Mouse (Mus musculus) mouse embryonic stem cell (cell line): ENCODE measurements around the gene Tfam.

Experiments used
- in situ Hi-C, 2 experiments: fragments of 300-500 bp; cut with MboI; formaldehyde crosslinking; loops; 1 replicate in 1 of 2; 3 replicates in 1 of 2; pipeline ENCODE4 v1.14.3; 2019 to 2020; ENCODE audit warnings: low sequenced_read_pairs in 2 of 2, low pct_unique_long_range_greater_than_20kb in 1 of 2, mixed read lengths in 1 of 2; ENCODE audit not compliant: unreplicated experiment in 1 of 2

Gene Tfam

DNA sequence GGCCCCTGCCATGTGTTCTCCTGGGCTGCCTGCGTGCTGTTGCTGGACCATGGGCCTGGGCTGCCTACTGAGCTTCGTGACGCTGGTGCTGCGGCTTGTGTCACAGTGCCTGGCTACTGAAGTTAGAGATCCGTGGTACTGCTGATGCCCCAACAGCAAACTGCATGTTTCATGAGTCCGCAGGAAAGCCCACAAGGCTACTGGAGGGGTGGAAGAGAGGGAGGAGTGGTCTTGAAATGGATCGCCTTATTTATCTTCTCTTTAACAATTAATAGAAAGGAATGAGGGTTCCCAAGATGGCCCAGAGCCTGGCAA lies at the start of gene Tfam:
TSS of gene Tfam (minus strand) at position 41 of the 315 bp plus-strand sequence.
- in situ Hi-C loops, result no loop called here

DNA sequence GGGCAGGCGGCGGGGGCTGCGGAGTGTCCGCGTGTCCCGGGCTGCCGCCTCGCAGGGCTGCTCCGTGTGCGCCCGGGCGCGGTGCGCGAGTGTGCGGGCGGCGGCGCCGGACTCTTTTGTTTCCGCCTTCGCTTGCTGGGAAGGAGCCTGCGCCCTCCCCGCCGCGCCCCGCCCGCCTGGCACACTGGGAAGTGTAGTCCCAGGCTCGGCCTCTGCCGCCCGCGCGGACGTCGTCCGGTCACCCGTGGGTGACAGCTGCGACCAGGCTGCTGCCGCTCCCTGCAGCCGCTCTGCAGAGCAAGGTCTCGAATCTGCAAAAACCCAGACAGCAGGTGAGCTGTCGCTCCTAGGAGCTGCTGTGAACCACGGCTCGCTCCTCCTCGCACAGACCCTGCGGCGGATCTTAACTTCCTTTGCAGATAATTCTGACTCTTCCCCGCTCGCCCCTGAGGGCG lies 47.1 kb upstream of the Tfam start, which contains the start of gene Ube2d1:
TSS of gene Ube2d1 (minus strand) at position 137 of the 455 bp plus-strand sequence.
- in situ Hi-C loops, result no loop called here

DNA sequence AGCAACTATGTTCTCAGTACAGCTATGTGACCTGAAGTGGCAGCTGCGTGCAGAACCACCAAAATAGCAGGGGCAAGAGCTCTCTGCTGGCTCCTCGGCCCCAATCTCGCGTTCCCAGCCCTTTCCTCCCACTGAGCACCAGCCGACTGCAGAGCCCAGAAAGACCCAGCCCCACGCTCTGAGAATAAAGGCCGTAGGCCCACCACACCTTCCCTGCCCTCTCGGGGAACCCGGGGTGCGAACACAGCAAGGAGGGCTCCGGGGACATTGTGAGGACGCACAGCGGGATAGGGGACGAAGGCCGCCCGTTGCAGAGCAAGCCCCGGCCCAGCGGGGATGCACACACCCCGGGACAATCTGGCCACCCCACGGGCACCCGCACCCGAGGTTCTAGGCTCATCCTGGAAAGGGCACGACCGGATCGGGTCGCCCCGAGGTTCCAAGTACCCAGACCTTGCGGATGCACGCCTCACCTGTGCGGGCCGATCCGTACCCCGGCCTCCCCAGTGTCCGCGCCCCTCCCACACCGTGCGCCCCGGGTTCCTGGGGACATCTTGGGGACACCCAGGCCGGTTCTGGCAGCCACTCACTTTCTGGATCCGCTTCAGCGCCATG lies 46.5 kb upstream of the Tfam start:
- in situ Hi-C loops, result no loop called here

DNA sequence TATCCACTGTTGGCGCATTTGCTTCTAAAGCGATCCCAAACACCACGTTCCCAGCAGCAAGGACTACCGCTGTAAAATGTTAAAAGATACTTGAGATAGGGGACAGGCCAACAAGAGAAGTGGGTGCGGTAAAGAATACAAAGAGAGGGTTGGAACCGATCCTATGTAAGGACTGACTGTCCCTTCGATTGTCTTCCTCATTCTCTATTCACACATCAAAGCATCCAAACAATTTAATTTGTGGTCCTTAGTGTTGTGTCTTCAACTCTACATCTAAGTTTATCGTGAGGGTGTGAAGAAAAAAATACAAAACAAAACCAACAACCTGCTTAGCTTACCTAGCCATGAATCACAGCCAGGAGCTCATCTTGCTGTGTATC lies 46.0 kb upstream of the Tfam start:
- in situ Hi-C loops, result no loop called here

DNA sequence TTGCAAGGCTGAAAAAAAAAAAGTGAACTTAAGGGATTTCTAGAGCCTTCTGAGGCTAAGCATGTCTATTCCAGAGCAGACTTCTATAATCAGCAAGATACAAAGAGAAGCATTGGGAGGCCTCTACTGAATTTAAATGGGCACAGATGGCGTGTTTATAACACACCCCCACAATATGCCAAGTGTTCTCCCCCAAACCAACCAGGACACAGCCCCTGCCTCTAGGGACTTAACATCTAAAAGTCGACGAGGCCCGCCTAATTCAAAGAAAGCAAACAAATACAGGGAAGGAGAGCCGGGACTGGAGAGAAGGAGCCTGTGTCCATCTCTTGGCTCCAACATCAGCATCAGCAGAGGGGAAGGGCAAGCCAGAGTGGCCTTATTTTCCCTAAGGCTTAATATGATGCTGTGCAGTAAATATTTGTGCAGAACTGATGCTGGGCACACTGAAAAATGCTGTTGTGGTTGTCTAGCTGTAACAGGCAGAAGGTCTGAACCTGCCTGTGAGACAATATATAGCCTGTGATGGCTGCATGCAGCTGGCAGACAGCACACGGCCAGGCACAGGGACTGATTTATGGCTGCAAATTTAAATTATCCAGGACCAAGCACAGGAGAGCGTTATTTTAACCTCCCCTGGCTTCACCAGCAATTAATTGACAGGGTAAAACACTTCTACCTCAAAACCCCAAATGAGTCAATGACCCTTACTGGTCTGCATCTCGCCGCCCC lies 35.1 kb upstream of the Tfam start:
- in situ Hi-C loops, result no loop called here

DNA sequence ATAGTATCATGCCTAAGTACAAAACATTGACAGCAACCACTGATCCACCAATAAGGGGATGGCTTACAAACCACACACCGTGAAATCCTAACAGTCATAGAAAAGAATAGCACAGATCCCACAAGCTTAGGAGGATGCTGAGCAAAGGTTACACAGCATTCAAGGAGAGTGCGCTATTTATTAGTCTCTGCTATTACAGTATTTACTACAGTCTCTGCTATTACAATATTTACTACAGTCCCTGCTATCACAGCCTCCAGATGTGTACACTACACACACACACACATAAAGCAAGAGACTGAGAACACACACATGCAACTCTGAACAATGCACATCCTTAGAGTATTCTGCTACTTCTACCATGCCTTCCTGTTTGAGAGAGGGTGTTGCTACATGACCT lies 29.9 kb upstream of the Tfam start:
- in situ Hi-C loops, result no loop called here

DNA sequence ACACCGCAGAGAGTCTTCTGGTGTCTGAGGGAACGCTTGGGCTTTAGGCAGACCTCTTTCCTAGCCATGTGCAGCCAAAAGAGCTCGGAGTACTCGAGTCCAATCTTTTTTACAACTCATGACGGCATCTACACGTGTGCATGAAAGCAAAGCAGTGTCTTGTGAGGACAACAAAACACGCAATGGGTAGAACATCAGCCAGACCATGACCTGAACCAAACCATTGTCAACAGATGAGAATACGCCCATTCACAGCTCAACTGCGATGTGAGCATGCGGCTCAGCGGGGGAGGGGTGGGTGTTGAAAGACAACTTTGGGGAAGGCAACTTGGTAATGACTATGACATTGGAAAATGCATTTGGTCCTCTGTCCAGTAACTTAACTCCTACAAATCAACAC lies 29.4 kb upstream of the Tfam start:
- in situ Hi-C loops, result no loop called here

DNA sequence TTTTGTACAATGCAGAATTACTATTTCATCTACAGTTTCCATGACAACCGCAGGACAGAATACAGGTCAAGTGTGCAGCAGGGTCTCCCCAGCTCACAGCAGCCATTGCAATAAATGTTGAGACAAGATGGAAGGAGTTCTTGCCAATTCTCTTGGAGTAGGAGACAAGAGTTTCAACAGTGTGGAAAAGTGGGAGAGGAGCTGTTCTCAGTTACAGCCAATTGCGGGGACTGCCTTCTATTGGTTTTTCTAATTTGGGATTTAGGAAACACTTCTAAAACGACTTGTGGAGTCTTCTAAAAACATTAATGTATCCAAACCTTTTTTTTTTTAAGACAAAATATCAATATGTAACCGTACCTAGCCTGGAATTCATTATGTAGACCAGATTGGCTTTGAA lies 27.0 kb upstream of the Tfam start:
- in situ Hi-C loops, result no loop called here

DNA sequence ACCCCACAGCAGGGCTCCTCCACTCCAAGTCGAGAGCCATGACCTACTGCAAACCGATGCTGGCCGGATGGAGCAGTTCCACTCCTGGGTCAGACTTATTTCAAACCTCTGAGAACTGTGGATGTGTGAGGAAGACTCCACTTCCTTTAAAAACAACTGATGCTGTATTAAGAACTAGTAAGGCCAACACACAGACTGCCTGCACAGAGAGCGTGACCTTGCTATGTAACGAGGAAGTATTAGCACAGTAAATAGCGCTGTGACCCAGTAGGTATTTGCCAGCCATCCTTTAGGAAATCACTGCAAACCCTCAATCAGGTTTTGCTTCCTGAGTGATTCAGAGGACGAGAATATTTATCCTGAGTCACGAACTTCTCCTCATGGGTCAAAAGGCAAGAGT lies 23.6 kb upstream of the Tfam start:
- in situ Hi-C loops, result no loop called here

DNA sequence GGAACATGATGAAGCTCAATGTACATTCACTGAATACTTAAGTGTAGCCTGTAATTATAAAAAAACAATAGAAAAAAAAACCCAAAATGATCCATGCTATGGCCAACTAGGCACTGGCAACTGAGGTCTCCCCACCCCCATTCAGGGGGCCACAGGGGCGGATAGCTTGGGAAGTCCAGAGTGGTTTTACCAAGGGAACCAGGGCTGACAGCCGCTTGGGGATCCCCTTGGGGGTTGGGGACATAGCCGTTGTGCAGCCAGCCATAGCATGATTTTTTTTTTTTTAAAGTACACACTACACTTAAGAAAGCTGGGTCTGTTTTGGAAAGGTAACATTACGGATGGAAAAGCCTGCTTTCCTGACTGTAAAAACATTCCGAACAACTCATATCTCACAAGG lies 20.9 kb upstream of the Tfam start:
- in situ Hi-C loops, result no loop called here

DNA sequence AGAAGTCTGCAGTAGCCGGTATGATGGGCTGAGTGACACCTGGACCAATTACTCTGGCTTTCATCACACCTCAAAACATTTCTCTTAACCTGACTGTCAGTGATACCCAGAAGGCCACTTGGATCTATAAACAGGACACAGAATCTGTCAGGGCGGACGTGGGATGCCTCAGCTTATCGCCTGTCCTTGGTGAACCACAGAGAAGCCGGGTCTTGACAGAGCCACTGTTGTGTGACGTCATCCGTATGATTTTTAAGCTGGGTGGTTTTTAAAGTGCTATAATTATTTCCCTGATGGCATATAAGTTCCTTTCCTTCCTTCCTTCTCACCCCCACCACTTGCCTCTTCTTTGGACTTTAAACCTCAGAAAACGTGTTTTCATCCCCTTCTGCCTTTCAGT lies 20.4 kb upstream of the Tfam start:
- in situ Hi-C loops, result no loop called here

DNA sequence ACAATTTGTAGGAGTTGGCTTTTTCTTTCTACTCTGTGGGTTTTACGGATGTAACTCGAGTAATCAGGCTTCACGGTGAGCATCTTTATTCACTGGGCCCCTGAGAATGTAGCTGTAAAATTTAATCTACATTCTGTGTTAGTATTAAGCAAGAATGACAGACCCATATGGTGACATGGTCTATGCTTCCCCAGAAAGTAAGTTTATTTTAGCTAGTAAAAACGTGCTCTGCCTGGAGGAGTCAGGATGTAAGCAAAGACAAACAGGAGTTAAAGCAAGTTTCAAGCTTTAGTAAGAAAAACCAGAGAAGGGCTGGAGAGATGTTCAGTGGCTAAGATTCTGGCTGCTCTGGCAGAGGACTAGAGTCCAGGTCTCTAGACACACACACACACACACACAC lies 15.1 kb upstream of the Tfam start:
- in situ Hi-C loops, result no loop called here

DNA sequence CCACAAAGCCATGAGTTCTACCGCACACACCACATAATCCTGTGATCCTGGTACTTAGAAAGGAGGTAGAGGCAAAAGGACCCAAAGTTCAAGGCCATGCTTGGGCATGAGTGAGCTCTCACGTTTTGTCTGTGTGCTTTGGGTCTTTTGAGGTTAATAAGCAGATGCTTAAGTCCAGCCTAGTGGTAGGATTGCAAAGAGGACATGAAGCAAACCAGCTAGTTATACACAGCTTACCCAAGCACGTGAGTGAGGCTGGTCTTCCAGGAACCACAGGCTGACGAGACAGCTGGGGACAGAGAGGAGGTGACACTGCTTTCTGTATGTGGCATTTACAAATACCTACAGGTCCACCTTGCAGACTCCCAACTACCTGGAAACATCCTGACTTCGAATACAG lies 14.3 kb upstream of the Tfam start:
- in situ Hi-C loops, result no loop called here

DNA sequence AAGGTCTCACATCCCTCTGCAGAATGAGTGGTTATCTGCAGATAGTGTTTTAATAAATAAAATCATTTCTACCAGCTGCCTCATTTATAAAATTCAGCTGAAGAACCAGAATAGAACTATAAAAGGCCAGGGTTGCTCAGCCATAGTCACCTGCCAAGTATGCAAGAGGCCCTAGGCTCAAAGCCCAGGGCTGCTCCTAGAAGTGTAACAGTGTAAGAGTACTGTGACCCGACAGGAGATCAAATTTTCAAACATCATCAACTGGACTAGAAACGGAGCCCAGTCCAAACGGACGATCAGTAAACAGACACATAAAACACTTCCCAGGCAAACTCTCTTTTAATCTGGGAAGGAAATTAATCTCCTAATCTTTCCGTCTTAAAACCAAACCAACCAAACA lies 13.8 kb upstream of the Tfam start:
- in situ Hi-C loops, result no loop called here

DNA sequence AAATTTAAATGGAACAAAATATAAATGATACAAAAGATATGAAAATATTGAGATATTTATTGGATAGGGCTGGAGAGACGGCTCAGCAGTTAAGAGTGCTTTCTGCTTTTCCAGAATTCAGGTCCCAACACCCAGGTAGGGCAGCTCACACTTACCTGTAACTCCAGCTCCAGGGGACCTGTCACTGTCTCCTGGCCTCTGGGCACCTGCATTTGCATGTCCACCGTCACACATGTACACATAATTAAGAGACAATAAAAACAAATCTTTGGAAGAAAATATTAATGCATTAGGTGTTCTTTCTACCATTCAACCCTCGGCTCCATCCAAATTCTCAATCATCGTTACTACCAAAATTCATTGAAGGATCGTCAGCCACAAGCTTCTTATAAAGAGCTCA lies 13.2 kb upstream of the Tfam start:
- in situ Hi-C loops, result no loop called here

DNA sequence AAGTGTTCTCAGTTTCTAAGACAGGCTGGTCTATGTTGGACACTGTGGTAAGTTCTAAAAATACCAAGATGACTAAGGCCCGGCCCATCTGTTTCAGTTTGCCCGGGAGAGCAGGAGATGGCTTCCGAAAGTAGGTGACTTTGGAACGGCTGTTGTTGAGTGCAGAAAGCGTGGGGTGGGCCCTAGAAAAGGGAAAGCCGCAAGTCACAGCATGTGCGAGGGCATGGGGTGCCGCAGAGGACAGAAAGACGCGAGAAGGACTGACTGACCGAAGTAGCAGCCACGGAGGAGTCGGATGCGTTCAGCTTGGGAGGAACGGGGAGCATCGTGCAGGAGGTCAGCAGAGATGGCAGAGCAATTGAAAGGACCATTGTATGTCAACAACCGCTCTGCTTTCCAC lies 12.4 kb upstream of the Tfam start:
- in situ Hi-C loops, result no loop called here

DNA sequence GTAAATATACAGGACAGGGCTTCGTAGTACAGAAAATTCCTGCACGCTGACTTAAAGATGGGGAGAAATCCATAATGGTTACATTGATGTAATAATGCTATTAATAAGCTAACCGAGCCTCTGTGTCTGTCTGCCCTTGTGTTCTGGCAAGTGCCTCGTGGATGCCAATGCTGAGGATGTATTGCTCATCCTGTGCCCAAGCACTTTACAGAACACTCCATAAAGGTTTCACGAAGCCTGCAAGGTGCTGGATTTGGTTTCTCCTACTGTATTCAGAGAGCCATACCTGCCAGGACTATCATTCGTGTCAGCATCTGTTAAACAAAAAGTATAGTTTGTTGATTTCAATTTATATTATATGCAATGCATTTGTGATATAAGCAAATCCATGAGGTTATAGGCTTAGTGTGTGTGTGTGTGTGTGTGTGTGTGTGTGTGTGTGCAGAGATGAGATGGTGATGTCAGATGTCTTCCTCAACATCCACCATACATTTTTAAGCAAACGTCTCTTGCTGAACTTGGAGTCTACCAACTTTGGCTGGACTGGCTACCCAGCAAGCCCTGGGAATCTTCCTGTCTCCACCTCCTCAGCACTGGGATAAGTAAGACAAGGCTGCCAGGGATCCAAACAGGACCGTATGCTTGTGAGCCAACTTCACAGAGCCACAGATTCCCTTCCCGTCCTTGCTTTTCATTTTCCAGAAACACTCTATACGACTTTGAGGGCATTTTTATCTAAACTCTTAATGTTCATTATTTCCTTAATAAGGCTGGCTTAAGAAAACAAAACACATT lies 11.2 kb upstream of the Tfam start:
- in situ Hi-C loops, result no loop called here

DNA sequence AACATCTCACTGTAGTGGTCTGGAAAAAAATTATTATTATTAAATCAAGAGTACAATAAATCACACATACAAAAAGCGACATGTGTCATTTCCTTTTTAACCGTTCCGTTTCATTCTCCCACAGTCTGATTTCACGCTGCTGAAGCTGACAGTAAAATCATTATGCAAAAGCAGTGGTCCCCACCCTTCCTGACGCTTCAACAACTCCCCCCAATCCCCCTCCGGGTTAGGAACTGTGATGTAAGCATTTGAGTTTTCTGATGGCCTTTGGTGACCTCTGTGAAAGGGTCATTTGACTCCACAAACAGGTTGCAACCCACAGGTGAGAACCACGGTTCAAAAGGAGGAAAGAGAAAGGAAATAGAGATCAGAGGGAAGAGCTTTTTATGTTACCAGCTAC lies 8.9 kb upstream of the Tfam start:
- in situ Hi-C loops, result no loop called here

DNA sequence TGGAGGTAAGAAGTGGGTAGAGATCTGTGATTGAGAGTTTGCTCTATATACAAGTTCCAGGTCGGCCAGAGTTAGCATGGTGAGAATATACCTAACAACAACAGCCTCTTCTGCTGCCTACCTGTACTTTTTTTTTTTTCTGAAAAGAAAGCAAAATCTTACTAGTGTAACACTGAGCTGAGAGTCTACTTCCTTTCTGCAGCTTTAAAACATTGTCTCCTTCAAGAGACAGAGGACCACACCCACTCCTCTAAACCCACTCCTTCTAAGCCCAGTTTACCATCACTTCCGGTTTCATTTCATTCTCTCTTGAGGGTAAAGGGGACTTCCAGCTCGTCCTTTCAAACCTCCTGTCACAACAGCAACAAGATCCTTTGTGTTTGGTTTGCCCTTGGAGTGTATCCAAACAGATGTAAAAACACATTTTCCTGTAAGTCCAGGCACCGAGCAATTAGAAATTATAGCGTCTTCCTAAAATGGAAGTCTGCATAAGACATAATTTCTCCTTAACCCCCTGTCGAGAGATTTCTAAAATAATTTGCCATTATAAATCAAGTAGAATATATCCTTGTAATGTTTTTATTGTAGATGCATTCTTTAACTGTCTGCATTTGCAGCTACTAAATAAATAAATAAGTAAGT lies 1.5 kb upstream of the Tfam start:
- in situ Hi-C loops, result no loop called here
